Mouse (Mus musculus): ENCODE results near the gene Btg4.

DNA sequence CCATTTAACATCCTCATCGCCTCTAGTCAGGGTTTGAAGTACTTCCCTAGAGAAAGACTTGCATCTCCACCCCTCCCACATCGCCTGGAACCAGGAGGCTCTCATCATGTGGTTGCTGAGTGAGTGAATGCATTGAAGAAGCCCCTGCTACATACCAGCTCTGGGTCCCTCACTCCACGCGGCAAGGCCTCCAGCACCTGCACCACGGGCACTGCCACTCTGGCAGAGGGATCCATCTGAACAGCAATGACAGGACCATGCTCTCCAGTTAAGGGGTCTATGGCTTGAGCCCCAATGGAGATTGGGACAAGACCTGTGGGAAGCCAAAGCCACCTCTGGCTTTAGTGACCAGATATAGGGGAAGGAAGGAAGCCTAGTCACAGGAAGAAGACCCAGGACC lies 86.6 kb downstream of the Btg4 start:
- no peak for TF ChIP-seq CTCF (IDR thresholded peaks at IDR 0.05; ENCODE audit: low read depth)
- TF ChIP-seq EP300 (optimal IDR thresholded peaks at IDR 0.05): no peak
